Mouse (Mus musculus): ENCODE measurements around the gene Col4a1.

DNA sequence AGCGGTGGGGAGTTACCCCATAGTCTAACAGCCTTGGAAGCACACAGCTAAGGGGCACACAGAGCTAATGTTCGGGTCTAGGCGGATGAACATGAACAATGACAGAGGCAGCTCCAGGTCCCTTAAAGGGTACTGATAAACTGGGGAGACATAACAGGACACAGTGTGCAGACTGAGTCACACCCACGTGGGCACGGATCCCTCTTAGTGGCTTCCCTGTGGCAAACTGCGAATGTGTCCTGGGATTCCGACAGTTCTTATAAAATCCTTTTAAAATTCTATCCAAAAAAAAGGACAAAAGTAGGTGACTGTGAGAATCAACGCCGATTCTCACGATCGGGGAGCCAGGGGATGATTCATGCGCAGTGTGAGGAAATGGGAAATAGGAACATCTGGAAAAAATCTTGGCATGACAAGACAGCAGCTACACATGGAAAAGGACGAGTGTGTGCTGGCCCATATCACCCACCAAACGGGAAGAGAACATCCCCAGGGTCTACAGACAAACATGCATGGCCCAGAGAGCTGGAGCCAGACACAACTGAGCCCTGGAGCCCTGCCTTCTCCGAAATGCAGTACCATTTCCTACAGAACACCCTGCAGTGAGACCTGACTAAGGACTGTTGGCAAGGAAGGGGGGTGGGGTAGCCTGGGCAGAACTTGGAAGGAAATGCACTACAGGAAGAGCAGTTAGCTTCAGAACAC, 50.4 kb downstream of the Col4a1 start:
- TF ChIP-seq CTCF (IDR thresholded peaks at IDR 0.05; ENCODE audit: extremely low read depth, insufficient read depth, insufficient read length, insufficient replicate concordance) (no peak), POLR2A (IDR thresholded peaks at IDR 0.05; ENCODE audit: low read depth, low read length) (no peak)
